Mouse (Mus musculus) heart, adult 8-10 months (tissue): ENCODE data around the gene Kif1c. TPM values are rescaled to one million over a fixed set of nuclear protein-coding genes. Genes with fewer than 3 reads are reported as not detected.

ENCODE experiments used
- microRNA-seq: library from miRNA; unstranded; fragments of <30 nt; microRNA quantifications from one replicate; pipeline ENCODE4 v1.2.0, GENCODE M21; 2022
- total RNA-seq, 4 experiments: library from RNA; stranded (reverse); gene quantifications; 2 replicates each; pipeline ENCODE4 v1.2.4; 2022

Gene Kif1c
- total RNA-seq, 4 experiments from 2014 or later = 456 to 555 (median 507) TPM

Small RNA genes within 50 kb of the gene (microRNA-seq; reads per million reads assigned to microRNA genes)
- gene Gm22760 (not detected), gene Mir6925 (not detected)

Other genes with a start within 250 kb of the Kif1c start
- 10 to 100 TPM in 1 of 4 experiments, 1 to 10 TPM in 3; 5.9 to 10.6 (median 6.9) TPM for gene Med11, start 248.6 kb upstream of the Kif1c start, total RNA-seq
- 1 to 10 TPM; 1.1 to 2.7 (median 1.9) TPM for gene Zmynd15, start 241.1 kb upstream of the Kif1c start, total RNA-seq
- 10 to 100 TPM in 1 of 4 experiments, 1 to 10 TPM in 3; 8.4 to 10.3 (median 9.6) TPM for gene Cxcl16, start 240.6 kb upstream of the Kif1c start, total RNA-seq
- gene Tm4sf5, start 195.3 kb upstream of the Kif1c start, total RNA-seq = 1 to 10 TPM in 3 of 4 experiments, under 1 TPM in 1; 0.49 to 2.2 (median 1.5) TPM
- gene Vmo1, start 185.9 kb upstream of the Kif1c start, total RNA-seq = not detected
- gene Gltpd2, start 181.4 kb upstream of the Kif1c start, total RNA-seq = not detected
- gene Psmb6, start 175.2 kb upstream of the Kif1c start, total RNA-seq = 100 to 1,000 TPM; 218 to 249 (median 234) TPM
- gene Gm40193, start 167.6 kb upstream of the Kif1c start, total RNA-seq = not detected
- gene Pld2, start 160.5 kb upstream of the Kif1c start, total RNA-seq = 1 to 10 TPM; 6.2 to 8.6 (median 8.2) TPM
- 10 to 100 TPM; 47.8 to 52.8 (median 49.4) TPM for gene Mink1, start 137.7 kb upstream of the Kif1c start, total RNA-seq
- gene 4930544D05Rik, start 84.7 kb upstream of the Kif1c start, total RNA-seq = not detected
- not detected for gene Chrne, start 81.3 kb upstream of the Kif1c start, total RNA-seq
- gene Gp1ba, start 61.4 kb upstream of the Kif1c start, total RNA-seq = under 1 TPM; 0.31 to 0.55 (median 0.54) TPM
- gene Rnf167, start 53.3 kb upstream of the Kif1c start, total RNA-seq = 10 to 100 TPM; 53.0 to 67.3 (median 58.7) TPM
- 100 to 1,000 TPM; 640 to 724 (median 656) TPM for gene Slc25a11, start 53.1 kb upstream of the Kif1c start, total RNA-seq
- 100 to 1,000 TPM; 243 to 295 (median 274) TPM for gene Pfn1, start 45.9 kb upstream of the Kif1c start, total RNA-seq
- 1,000 to 10,000 TPM; 1,693 to 1,917 (median 1,770) TPM for gene Eno3, start 43.3 kb upstream of the Kif1c start, total RNA-seq
- gene Spag7, start 31.1 kb upstream of the Kif1c start, total RNA-seq = 100 to 1,000 TPM in 1 of 4 experiments, 10 to 100 TPM in 3; 89.6 to 119 (median 95.7) TPM
- 10 to 100 TPM; 32.4 to 41.1 (median 34.2) TPM for gene Camta2, start 12.4 kb upstream of the Kif1c start, total RNA-seq
- gene Inca1, start 393 bp upstream of the Kif1c start, total RNA-seq = 1 to 10 TPM; 5.1 to 6.7 (median 5.6) TPM
- 1 to 10 TPM; 6.1 to 8.6 (median 7.5) TPM for gene Zfp3, start 63.7 kb downstream of the Kif1c start, total RNA-seq
- under 1 TPM; 0.25 to 0.97 (median 0.53) TPM for gene Scimp, start 112.0 kb downstream of the Kif1c start, total RNA-seq
- 10 to 100 TPM; 35.9 to 40.8 (median 36.5) TPM for gene Rabep1, start 144.2 kb downstream of the Kif1c start, total RNA-seq